Comparison of ENCODE assay signal across 18 mouse cellular contexts in the genomic region with DNA sequence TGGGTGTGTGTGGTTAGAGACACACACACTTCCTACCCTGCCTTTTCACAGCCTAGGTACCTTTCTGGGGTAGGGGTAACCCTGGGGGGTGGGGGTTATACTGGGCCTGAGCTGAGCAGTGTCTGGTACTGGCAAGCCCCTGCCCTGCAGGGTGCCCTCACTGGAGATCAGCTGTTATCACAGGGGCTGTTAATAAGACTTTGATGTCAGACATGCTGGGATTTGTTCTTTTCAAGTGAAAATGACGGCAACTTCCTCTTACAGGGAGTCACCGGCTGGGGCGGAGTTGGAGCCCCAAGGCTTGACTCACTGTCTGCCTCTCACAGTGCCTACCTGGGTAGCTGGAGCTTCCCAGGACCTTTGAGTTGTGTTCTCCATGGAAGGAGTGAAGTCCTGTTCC. TPM values are rescaled to one million over a fixed set of nuclear protein-coding genes. Genes with fewer than 3 reads are reported as not detected.
DNase-seq lines count a peak whose midpoint lies in the region; ATAC-seq and TF ChIP-seq lines count a peak whose summit lies in the region.
"Had no signal": no experiment of that assay in that cellular context is flagged by ENCODE, and none has a peak within 500 bp of the region (broad histone marks: within the 10 kb centered on the region; RNA-seq: fewer than 3 reads in every experiment).

No protein-coding gene starts in this region.

- H3K36me3 ChIP-seq in heart, embryonic 13.5 days: peaks cover 19% of the 10 kb centered on the region; the same call in 1 of the 2 replicates
- H3K36me3 ChIP-seq in heart, adult 2 months (ENCODE audit: control insufficient read depth, insufficient read depth, low read length): no peaks in the 10 kb centered on the region
- peaks cover 10% of the 10 kb centered on the region; the same call in 1 of the 2 replicates for H3K36me3 ChIP-seq in embryonic facial prominence, embryonic 13.5 days
- H3K36me3 ChIP-seq in stomach, postnatal 0 days (ENCODE audit: control insufficient read depth, insufficient read depth, low read length): no peaks in the 10 kb centered on the region

- no peak for ATAC-seq in heart, embryonic 13.5 days (ENCODE audit: extremely low read depth, insufficient number of reproducible peaks, low FRiP score, low TSS enrichment)
- 0 out of 2 replicates have a peak, but pooled peaks have one; percentile 15 for ATAC-seq in embryonic facial prominence, embryonic 13.5 days (ENCODE audit: insufficient number of reproducible peaks, insufficient read depth, low FRiP score, low TSS enrichment, low read depth)
- ATAC-seq in stomach, postnatal 0 days (ENCODE audit: low FRiP score, low TSS enrichment): peak; percentile 82
- ATAC-seq: Patski had no signal

- DNase-seq in heart, adult 2 months: no peak
- peak; percentile 71 for DNase-seq in urinary bladder, postnatal 14 days (ENCODE audit: low spot score)
- DNase-seq in urinary bladder, postnatal 25 days (ENCODE audit: low spot score): no peak
- peak; percentile 52 for DNase-seq in stomach, postnatal 0 days (ENCODE audit: low spot score)
- DNase-seq in left cerebral cortex, postnatal 14 days (ENCODE audit: low spot score in 2 of 2): no peak
- no peak for DNase-seq in cerebellum, adult 9-11 months
- DNase-seq: adrenal gland, adult 2 months; heart, adult 11 months; heart, postnatal 36 days; kidney, postnatal 36 days; right cerebral cortex, adult 18-20 months; spleen, adult 18-20 months had no signal

- no peak overlapping the region for H3K27ac ChIP-seq in heart, embryonic 13.5 days (replicated peaks)
- H3K27ac ChIP-seq in heart, adult 2 months: no peak overlapping the region
- H3K27ac ChIP-seq in embryonic facial prominence, embryonic 13.5 days: peak overlapping the region; percentile 80
- peak overlapping the region; percentile 74 for H3K27ac ChIP-seq in stomach, postnatal 0 days (replicated peaks)

- 34% methylated on average over 3 of the region's 3 CpGs for WGBS in heart, embryonic 13.5 days
- WGBS in heart, adult 2 months: 55% methylated on average over 3 of the region's 3 CpGs
- WGBS in embryonic facial prominence, embryonic 13.5 days: 32% methylated on average over 3 of the region's 3 CpGs
- WGBS in stomach, postnatal 0 days: 52% methylated on average over 3 of the region's 3 CpGs

- intact Hi-C loops in heart, adult 2 months (cut with DNase I): no loop called here
- intact Hi-C loops in left cerebral cortex, postnatal 14 days (cut with DNase I): no loop called here

- 0 out of 2 replicates have a peak overlapping the region, but pooled peaks have one; percentile 24 for H3K9ac ChIP-seq in heart, embryonic 13.5 days
- H3K9ac ChIP-seq in heart, adult 2 months (ENCODE audit: low read depth, low read length): no peak overlapping the region
- no peak overlapping the region for H3K9ac ChIP-seq in embryonic facial prominence, embryonic 13.5 days
- H3K9ac ChIP-seq in stomach, postnatal 0 days (ENCODE audit: low read length): no peak overlapping the region

- TF ChIP-seq CTCF in heart, adult 2 months (IDR thresholded peaks at IDR 0.05): no peak
- TF ChIP-seq CTCF in stomach, postnatal 0 days (IDR thresholded peaks at IDR 0.05; ENCODE audit: low read depth): no peak

- no peak overlapping the region for H3K4me3 ChIP-seq in heart, embryonic 13.5 days
- H3K4me3 ChIP-seq in heart, adult 2 months: no peak overlapping the region
- no peak overlapping the region for H3K4me3 ChIP-seq in embryonic facial prominence, embryonic 13.5 days
- no peak overlapping the region for H3K4me3 ChIP-seq in stomach, postnatal 0 days (ENCODE audit: low read depth, low read length)
- H3K4me3 ChIP-seq: megakaryocyte, embryonic 14.5 days; myocyte had no signal

- TF ChIP-seq EP300 in heart, adult 2 months (IDR thresholded peaks at IDR 0.05; ENCODE audit: insufficient read depth, low read depth, low read length): no peak
- TF ChIP-seq EP300 in stomach, postnatal 0 days (optimal IDR thresholded peaks at IDR 0.05): no peak

- H3K4me2 ChIP-seq in heart, embryonic 13.5 days: no peak overlapping the region
- H3K4me2 ChIP-seq in embryonic facial prominence, embryonic 13.5 days: peak overlapping the region; percentile 24; the same call in 1 of the 2 replicates
- no peak overlapping the region for H3K4me2 ChIP-seq in stomach, postnatal 0 days (replicated peaks; ENCODE audit: low read depth)

- no peak for TF ChIP-seq POLR2A in heart, adult 2 months (IDR thresholded peaks at IDR 0.05; ENCODE audit: insufficient read depth, low read depth, low read length)

- no peaks in the 10 kb centered on the region for H3K27me3 ChIP-seq in heart, embryonic 13.5 days (replicated peaks)
- H3K27me3 ChIP-seq in heart, adult 2 months (ENCODE audit: control insufficient read depth, insufficient read depth, low read length): no peaks in the 10 kb centered on the region
- no peaks in the 10 kb centered on the region for H3K27me3 ChIP-seq in embryonic facial prominence, embryonic 13.5 days
- H3K27me3 ChIP-seq in stomach, postnatal 0 days (ENCODE audit: control insufficient read depth, insufficient read depth, low read length): no peaks in the 10 kb centered on the region
- H3K27me3 ChIP-seq: megakaryocyte, embryonic 14.5 days; Patski had no signal

- H3K4me1 ChIP-seq in heart, embryonic 13.5 days: peaks cover 36% of the 10 kb centered on the region
- no peaks in the 10 kb centered on the region for H3K4me1 ChIP-seq in heart, adult 2 months (ENCODE audit: control insufficient read depth, insufficient read depth, low read length)
- peaks cover 35% of the 10 kb centered on the region for H3K4me1 ChIP-seq in embryonic facial prominence, embryonic 13.5 days
- H3K4me1 ChIP-seq in stomach, postnatal 0 days (replicated peaks; ENCODE audit: control insufficient read depth, insufficient read depth): no peaks in the 10 kb centered on the region

- H3K9me3 ChIP-seq in heart, embryonic 13.5 days: no peaks in the 10 kb centered on the region
- no peaks in the 10 kb centered on the region for H3K9me3 ChIP-seq in embryonic facial prominence, embryonic 13.5 days
- no peaks in the 10 kb centered on the region for H3K9me3 ChIP-seq in stomach, postnatal 0 days (ENCODE audit: control insufficient read depth, low read length)
- H3K9me3 ChIP-seq: megakaryocyte, embryonic 14.5 days had no signal

- H3K79me2 ChIP-seq in heart, adult 2 months (replicated peaks; ENCODE audit: control insufficient read depth, insufficient read depth, low read length): no peaks in the 10 kb centered on the region

RNA-seq across cellular contexts. Expression of a gene that starts 42.6 kb away (rescaled TPM):
- 0.83 and 2.1 TPM in 2 replicates for polyA plus RNA-seq in heart, embryonic 13.5 days (2015; fragmentation: Nextera tagmentation; extraction: Ambion mirVana)
- total RNA-seq in heart, adult 2 months (2021): under 1 TPM; 0.47 to 0.96 TPM
- polyA plus RNA-seq in heart, adult 2 months (2012; rRNA removed): 0.94 and 1.3 TPM in 2 replicates
- 1.4 and 3.1 TPM in 2 replicates for polyA plus RNA-seq in embryonic facial prominence, embryonic 13.5 days (2015; fragmentation: Nextera tagmentation; extraction: Ambion mirVana)
- 1.6 and 2.5 TPM in 2 replicates for polyA plus RNA-seq in stomach, postnatal 0 days (2015; fragmentation: Nextera tagmentation; extraction: Ambion mirVana)
- under 1 TPM; 0.53 to 0.94 TPM for total RNA-seq in left cerebral cortex, postnatal 14 days (2021)

RNA-seq across cellular contexts. Expression of a gene that starts 49.5 kb away (rescaled TPM):
- polyA plus RNA-seq in heart, embryonic 13.5 days (2015; fragmentation: Nextera tagmentation; extraction: Ambion mirVana): 28.9 and 30.7 TPM in 2 replicates
- total RNA-seq in heart, adult 2 months (2021): 10 to 100 TPM; 13.1 to 16.5 TPM
- 26.2 and 27.7 TPM in 2 replicates for polyA plus RNA-seq in heart, adult 2 months (2012; rRNA removed)
- polyA plus RNA-seq in embryonic facial prominence, embryonic 13.5 days (2015; fragmentation: Nextera tagmentation; extraction: Ambion mirVana): 48.9 and 50.7 TPM in 2 replicates
- 12.7 and 14.2 TPM in 2 replicates for polyA plus RNA-seq in stomach, postnatal 0 days (2015; fragmentation: Nextera tagmentation; extraction: Ambion mirVana)
- 10 to 100 TPM; 56.0 to 65.8 TPM for total RNA-seq in left cerebral cortex, postnatal 14 days (2021)

RNA-seq across cellular contexts. Expression of a gene that starts 57.8 kb away (rescaled TPM):
- 8.0 and 8.5 TPM in 2 replicates for polyA plus RNA-seq in heart, embryonic 13.5 days (2015; fragmentation: Nextera tagmentation; extraction: Ambion mirVana)
- total RNA-seq in heart, adult 2 months (2021): 10 to 100 TPM; 34.9 to 35.6 TPM
- polyA plus RNA-seq in heart, adult 2 months (2012; rRNA removed): 23.8 and 25.4 TPM in 2 replicates
- 1.1 and 1.7 TPM in 2 replicates for polyA plus RNA-seq in embryonic facial prominence, embryonic 13.5 days (2015; fragmentation: Nextera tagmentation; extraction: Ambion mirVana)
- 0.72 and 1.0 TPM in 2 replicates for polyA plus RNA-seq in stomach, postnatal 0 days (2015; fragmentation: Nextera tagmentation; extraction: Ambion mirVana)
- 10 to 100 TPM; 19.0 to 22.3 TPM for total RNA-seq in left cerebral cortex, postnatal 14 days (2021)
- total RNA-seq: liver, adult 2 months had no signal
- polyA plus RNA-seq: liver, adult 2 months had no signal

Comparison
In these comparisons a context has a peak if more than half of its experiments do, and no peak if none do; other contexts are left out.
1. DNase-seq: peak in urinary bladder, postnatal 14 days (single experiment) and stomach, postnatal 0 days (single experiment); none in heart, adult 2 months (0 of 2), urinary bladder, postnatal 25 days (single experiment), left cerebral cortex, postnatal 14 days (0 of 2) and cerebellum, adult 9-11 months (single experiment).
2. H3K27ac ChIP-seq: peak in embryonic facial prominence, embryonic 13.5 days (single experiment) and stomach, postnatal 0 days (single experiment); none in heart, embryonic 13.5 days (single experiment) and heart, adult 2 months (single experiment).